Mouse (Mus musculus) liver, embryonic 15.5 days (tissue): Measurements from ENCODE around the gene Nufip2. TPM values are rescaled to one million over a fixed set of nuclear protein-coding genes. Genes with fewer than 3 reads are reported as not detected.
"Not testable (repeated sequence)": the region's sequence is repeated elsewhere in the genome, so short reads cannot be mapped to it uniquely, and the experiment has no call there.

Experiments used
- ATAC-seq: fragments of 200-750 bp; cut with Nextera tagmentation; 2 replicates; pipeline ENCODE4 v1.8.0; 2017; ENCODE audit warnings: moderate number of reproducible peaks, mild to moderate bottlenecking, moderate library complexity; ENCODE audit not compliant: insufficient read depth
- H3K27ac ChIP-seq: fragments of 300-500 bp; sonication (generic); replicated peaks from 2 replicates; pipeline ENCODE4 v1.5.1; 2015; ENCODE audit warnings: mild to moderate bottlenecking, inconsistent platforms
- H3K27me3 ChIP-seq: fragments of 300-500 bp; sonication (generic); 2 replicates; pipeline ENCODE4 v1.6.1; 2015; ENCODE audit warnings: mild to moderate bottlenecking, inconsistent platforms
- H3K36me3 ChIP-seq: fragments of 300-500 bp; sonication (generic); replicated peaks from 2 replicates; pipeline ENCODE4 v1.6.1; 2015; ENCODE audit warnings: moderate library complexity, mild to moderate bottlenecking, inconsistent platforms
- H3K4me1 ChIP-seq: fragments of 300-500 bp; sonication (generic); replicated peaks from 2 replicates; pipeline ENCODE4 v1.6.1; 2015; ENCODE audit warnings: inconsistent platforms
- H3K4me2 ChIP-seq: fragments of 300-500 bp; sonication (generic); 2 replicates; pipeline ENCODE4 v1.6.1; 2015; ENCODE audit warnings: moderate library complexity, mild to moderate bottlenecking, inconsistent platforms
- H3K4me3 ChIP-seq: fragments of 300-500 bp; sonication (generic); replicated peaks from 2 replicates; pipeline ENCODE4 v1.5.1; 2015; ENCODE audit warnings: mild to moderate bottlenecking, inconsistent platforms
- H3K9ac ChIP-seq: fragments of 300-500 bp; sonication (generic); 2 replicates; pipeline ENCODE4 v1.6.1; 2015; ENCODE audit warnings: moderate library complexity, mild to moderate bottlenecking, inconsistent platforms
- H3K9me3 ChIP-seq: fragments of 300-500 bp; sonication (generic); replicated peaks from 2 replicates; pipeline ENCODE4 v1.6.1; 2016; ENCODE audit warnings: inconsistent platforms
- WGBS: fragments of 180-500 bp; shearing (Covaris S2); methylation state at CpG from one replicate; pipeline ENCODE4 v1.1.7; 2015; ENCODE audit warnings: mixed read lengths; ENCODE audit not compliant: insufficient replicate concordance; 5-methylcytosine and 5-hydroxymethylcytosine counted together
- polyA plus RNA-seq: library from polyadenylated mRNA; unstranded; fragments of >200 nt; fragmentation: Nextera tagmentation; extraction: Ambion mirVana; gene quantifications from 2 replicates; pipeline ENCODE4 v1.2.1, GENCODE M21; 2015

The Nufip2 gene
- polyA plus RNA-seq, 1 experiment from 2014 or later: 1.6 TPM

GRCm38 (mm10) chr11:77713736-77714135 lies 27.8 kb downstream of the Nufip2 start:
- WGBS: 85% methylated on average over 3 of the region's 3 CpGs
- H3K36me3 ChIP-seq: peaks cover 38% of the 10 kb centered on the region
- no peak for ATAC-seq
- H3K27ac ChIP-seq: no peak overlapping the region
- H3K9ac ChIP-seq: no peak overlapping the region
- H3K4me2 ChIP-seq: no peak overlapping the region
- H3K4me3 ChIP-seq: no peak overlapping the region
- H3K4me1 ChIP-seq: no peaks in the 10 kb centered on the region
- H3K27me3 ChIP-seq: no peaks in the 10 kb centered on the region
- no peaks in the 10 kb centered on the region for H3K9me3 ChIP-seq

DNA sequence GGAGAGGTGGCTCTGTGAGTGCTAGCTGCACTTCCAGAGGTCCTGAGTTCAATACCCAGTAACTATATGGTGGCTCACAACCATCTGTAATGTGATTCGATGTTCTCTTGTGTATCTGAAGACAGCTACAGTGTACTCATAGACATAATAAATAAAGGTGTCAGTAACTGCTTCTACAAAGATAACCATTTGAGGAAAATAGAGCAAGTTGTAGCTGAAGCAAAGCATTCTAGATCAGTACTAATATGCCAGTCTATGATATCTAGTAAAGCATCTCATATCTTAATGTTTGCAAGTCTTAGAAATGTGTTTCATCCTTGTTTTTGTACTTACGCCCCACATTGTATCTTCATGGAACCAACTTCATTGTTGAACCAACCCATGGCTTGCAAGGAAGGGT lies 33.1 kb downstream of the Nufip2 start:
- H3K4me1 ChIP-seq: no peaks in the 10 kb centered on the region
- peaks cover 5% of the 10 kb centered on the region for H3K36me3 ChIP-seq
- WGBS: 75% methylated on average over 2 of the region's 2 CpGs
- H3K9me3 ChIP-seq: no peaks in the 10 kb centered on the region
- no peak overlapping the region for H3K9ac ChIP-seq
- H3K4me2 ChIP-seq: no peak overlapping the region
- H3K4me3 ChIP-seq: no peak overlapping the region
- no peaks in the 10 kb centered on the region for H3K27me3 ChIP-seq
- ATAC-seq: no peak
- H3K27ac ChIP-seq: no peak overlapping the region

- H3K4me3 ChIP-seq: no peak overlapping the region
- no peaks in the 10 kb centered on the region for H3K9me3 ChIP-seq
- no peak for ATAC-seq
- no peak overlapping the region for H3K27ac ChIP-seq
- 71% methylated on average over 4 of the region's 4 CpGs for WGBS
- H3K27me3 ChIP-seq: no peaks in the 10 kb centered on the region
- H3K4me2 ChIP-seq: no peak overlapping the region
- peaks cover 4% of the 10 kb centered on the region; the same call in 1 of the 2 replicates for H3K36me3 ChIP-seq
- no peaks in the 10 kb centered on the region for H3K4me1 ChIP-seq
- no peak overlapping the region for H3K9ac ChIP-seq
These were observed 35.4 kb downstream of the Nufip2 start for GRCm38 (mm10) chr11:77721389-77721788.

- Histone ChIP-seq H3K9ac (no peak overlapping the region), H3K27me3 (0 out of 2 replicates have a peak, but pooled peaks cover 6% of the 10 kb centered on the region), H3K27ac (no peak overlapping the region), H3K4me1 (no peaks in the 10 kb centered on the region), H3K9me3 (no peaks in the 10 kb centered on the region), H3K4me3 (no peak overlapping the region), H3K4me2 (no peak overlapping the region), H3K36me3 (no peaks in the 10 kb centered on the region)
- ATAC-seq: no peak
- WGBS: 66% methylated on average over 7 of the region's 7 CpGs
These were observed 38.8 kb downstream of the Nufip2 start for GRCm38 (mm10) chr11:77724766-77725165.

DNA sequence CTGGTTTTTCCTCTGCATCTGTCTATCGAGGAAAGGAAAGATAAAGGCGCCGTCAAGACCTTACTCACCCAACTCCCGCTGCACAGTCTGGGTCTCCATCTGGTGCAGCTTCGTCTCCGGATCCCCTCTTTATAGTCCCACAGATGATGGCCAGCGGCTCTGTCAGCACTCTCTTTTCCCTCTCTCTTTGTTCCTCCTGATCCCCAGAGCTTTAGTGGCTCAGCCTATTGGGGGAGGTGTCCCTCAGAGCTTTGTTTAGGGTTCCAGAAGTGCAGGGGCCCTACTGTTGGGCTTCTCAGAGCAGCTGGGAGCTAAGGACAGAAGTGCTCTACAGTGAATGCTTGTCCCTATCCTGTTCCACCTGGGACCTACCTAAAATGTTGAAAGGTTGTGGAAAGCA lies 39.2 kb downstream of the Nufip2 start, which contains the start of gene Cryba1:
Gene Cryba1 (minus strand): TSS at position 101 of the 400 bp plus-strand sequence.
- WGBS: 68% methylated on average over 7 of the region's 7 CpGs
- Histone ChIP-seq H3K9me3 (no peaks in the 10 kb centered on the region), H3K9ac (no peak within 1 kb of the TSS), H3K4me3 (no peak within 1 kb of the TSS), H3K27ac (no peak within 1 kb of the TSS), H3K4me1 (no peaks in the 10 kb centered on the region), H3K36me3 (no peaks in the 10 kb centered on the region), H3K27me3 (0 out of 2 replicates have a peak, but pooled peaks cover 6% of the 10 kb centered on the region), H3K4me2 (no peak within 1 kb of the TSS)
- no peak for ATAC-seq

- H3K27ac ChIP-seq: no peak overlapping the region
- no peaks in the 10 kb centered on the region for H3K4me1 ChIP-seq
- WGBS: 46% methylated on average over 2 of the region's 2 CpGs
- H3K4me3 ChIP-seq: no peak overlapping the region
- ATAC-seq: no peak
- no peak overlapping the region for H3K4me2 ChIP-seq
- H3K9ac ChIP-seq: no peak overlapping the region
- peaks cover 6% of the 10 kb centered on the region; the same call in 1 of the 2 replicates for H3K27me3 ChIP-seq
- no peaks in the 10 kb centered on the region for H3K36me3 ChIP-seq
- H3K9me3 ChIP-seq: no peaks in the 10 kb centered on the region
These were observed 42.6 kb downstream of the Nufip2 start for GRCm38 (mm10) chr11:77728587-77728986.

GRCm38 (mm10) chr11:77737289-77737688 lies 51.3 kb downstream of the Nufip2 start:
- H3K4me2 ChIP-seq: no peak overlapping the region
- H3K9me3 ChIP-seq: no peaks in the 10 kb centered on the region
- no peak overlapping the region for H3K27ac ChIP-seq
- ATAC-seq: no peak
- H3K27me3 ChIP-seq: peaks cover 6% of the 10 kb centered on the region; the same call in 1 of the 2 replicates
- WGBS: 2% methylated on average over 6 of the region's 6 CpGs
- no peak overlapping the region for H3K9ac ChIP-seq
- H3K4me3 ChIP-seq: no peak overlapping the region
- H3K4me1 ChIP-seq: no peaks in the 10 kb centered on the region
- H3K36me3 ChIP-seq: no peaks in the 10 kb centered on the region

GRCm38 (mm10) chr11:77738555-77738954 lies 52.6 kb downstream of the Nufip2 start:
- H3K4me2 ChIP-seq: no peak overlapping the region
- no peak overlapping the region for H3K27ac ChIP-seq
- H3K36me3 ChIP-seq: no peaks in the 10 kb centered on the region
- H3K27me3 ChIP-seq: peaks cover 6% of the 10 kb centered on the region; the same call in 1 of the 2 replicates
- H3K4me3 ChIP-seq: no peak overlapping the region
- WGBS: 56% methylated on average over 7 of the region's 7 CpGs
- no peaks in the 10 kb centered on the region for H3K9me3 ChIP-seq
- no peak overlapping the region for H3K9ac ChIP-seq
- H3K4me1 ChIP-seq: no peaks in the 10 kb centered on the region
- ATAC-seq: no peak

DNA sequence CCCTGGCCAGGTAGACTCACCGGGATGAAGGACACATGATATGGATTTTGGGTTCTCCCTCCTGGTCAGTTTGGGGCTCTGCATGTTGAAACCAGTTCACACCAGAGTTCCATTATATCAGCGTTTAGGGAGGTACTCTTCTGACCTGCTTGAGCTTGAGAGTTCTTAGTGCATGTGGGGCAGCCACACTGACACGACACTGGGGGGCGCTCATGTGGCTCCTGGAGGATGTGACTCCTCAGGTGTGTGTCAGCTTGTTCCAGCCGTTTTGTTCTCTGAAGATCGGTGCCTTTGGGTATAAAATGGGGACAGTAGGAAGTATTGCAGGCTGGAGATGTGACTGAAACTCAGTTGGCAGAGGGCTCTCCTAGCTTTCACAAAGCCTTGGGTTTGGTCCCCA lies 58.0 kb downstream of the Nufip2 start:
- Histone ChIP-seq H3K27me3 (peaks cover 6% of the 10 kb centered on the region; the same call in 1 of the 2 replicates), H3K4me1 (peaks cover 18% of the 10 kb centered on the region), H3K9me3 (no peaks in the 10 kb centered on the region), H3K36me3 (no peaks in the 10 kb centered on the region), H3K27ac (no peak overlapping the region), H3K9ac (no peak overlapping the region), H3K4me2 (no peak overlapping the region), H3K4me3 (no peak overlapping the region)
- WGBS: 23% methylated on average over 6 of the region's 6 CpGs
- no peak for ATAC-seq

GRCm38 (mm10) chr11:77746652-77747051 lies 60.7 kb downstream of the Nufip2 start:
- no peak overlapping the region for H3K4me2 ChIP-seq
- 38% methylated on average over 4 of the region's 4 CpGs for WGBS
- no peak overlapping the region for H3K9ac ChIP-seq
- peak; percentile 76 for ATAC-seq
- H3K27me3 ChIP-seq: no peaks in the 10 kb centered on the region
- H3K9me3 ChIP-seq: no peaks in the 10 kb centered on the region
- no peak overlapping the region for H3K27ac ChIP-seq
- H3K4me1 ChIP-seq: peaks cover 24% of the 10 kb centered on the region
- H3K4me3 ChIP-seq: no peak overlapping the region
- no peaks in the 10 kb centered on the region for H3K36me3 ChIP-seq

DNA sequence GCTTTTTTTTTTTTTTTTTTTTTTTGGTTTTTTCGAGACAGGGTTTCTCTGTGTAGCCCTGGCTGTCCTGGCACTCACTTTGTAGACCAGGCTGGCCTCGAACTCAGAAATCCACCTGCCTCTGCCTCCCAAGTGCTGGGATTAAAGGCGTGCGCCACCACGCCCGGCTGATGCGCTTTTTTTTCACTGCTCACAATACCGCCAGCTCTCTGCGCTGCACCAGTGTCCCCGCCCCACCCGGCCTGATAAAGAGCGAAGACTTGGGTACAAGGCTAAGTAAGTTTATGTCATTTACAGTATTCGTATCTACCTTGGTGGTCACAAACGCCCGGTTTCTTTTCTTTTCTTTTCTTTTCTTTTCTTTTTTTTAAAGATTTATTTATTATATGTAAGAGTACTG lies 61.1 kb downstream of the Nufip2 start:
- 66% methylated on average over 14 of the region's 15 CpGs for WGBS
- H3K4me2 ChIP-seq, H3K4me3 ChIP-seq, H3K36me3 ChIP-seq, H3K9ac ChIP-seq, H3K27ac ChIP-seq, ATAC-seq, H3K9me3 ChIP-seq, H3K27me3 ChIP-seq: not testable (repeated sequence)
- H3K4me1 ChIP-seq: peaks cover 28% of the 10 kb centered on the region

DNA sequence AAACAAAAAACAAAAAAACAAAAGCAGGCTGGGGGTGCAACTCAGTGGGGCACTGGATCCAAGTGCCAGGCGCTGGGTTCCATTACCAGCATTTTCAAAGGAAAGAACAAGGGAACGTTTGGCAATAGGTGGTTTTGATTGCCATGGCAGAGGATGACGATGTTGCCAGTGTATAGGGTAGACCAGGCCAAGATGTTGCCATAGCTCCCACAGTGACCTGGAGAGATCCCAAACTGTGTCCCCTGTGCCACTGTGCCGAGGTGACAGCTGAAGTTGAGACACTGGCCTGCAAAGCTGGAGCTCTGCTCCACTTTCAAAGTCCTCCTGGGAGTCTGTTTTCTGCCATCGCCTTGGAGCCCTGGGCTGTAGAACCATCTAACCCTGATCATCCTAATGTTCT lies 63.0 kb downstream of the Nufip2 start:
- H3K4me1 ChIP-seq: peaks cover 47% of the 10 kb centered on the region
- H3K4me2 ChIP-seq: no peak overlapping the region
- H3K27me3 ChIP-seq: no peaks in the 10 kb centered on the region
- WGBS: 65% methylated on average over 5 of the region's 5 CpGs
- H3K4me3 ChIP-seq: no peak overlapping the region
- no peak overlapping the region for H3K9ac ChIP-seq
- no peak for ATAC-seq
- no peak overlapping the region for H3K27ac ChIP-seq
- no peaks in the 10 kb centered on the region for H3K36me3 ChIP-seq
- no peaks in the 10 kb centered on the region for H3K9me3 ChIP-seq
